Mouse (Mus musculus) liver, embryonic 13.5 days (tissue): ENCODE results near the gene Fam69a. TPM values are rescaled to one million over a fixed set of nuclear protein-coding genes. Genes with fewer than 3 reads are reported as not detected.

Experiments used
- ATAC-seq: fragments of 200-750 bp; cut with Nextera tagmentation; 2 replicates; pipeline ENCODE4 v1.8.0; 2017; ENCODE audit warnings: low read depth, mild to moderate bottlenecking, moderate number of reproducible peaks, moderate library complexity
- DNase-seq: peaks from one replicate; pipeline ENCODE4 v3.0.0; 2022
- H3K27ac ChIP-seq: fragments of 300-500 bp; sonication (generic); 2 replicates; pipeline ENCODE4 v1.5.1; 2015; ENCODE audit warnings: moderate library complexity, mild to moderate bottlenecking, inconsistent platforms
- H3K27me3 ChIP-seq: fragments of 300-500 bp; sonication (generic); 2 replicates; pipeline ENCODE4 v1.6.1; 2015; ENCODE audit warnings: mild to moderate bottlenecking, inconsistent platforms
- H3K36me3 ChIP-seq: fragments of 300-500 bp; sonication (generic); 2 replicates; pipeline ENCODE4 v1.6.1; 2015; ENCODE audit warnings: mild to moderate bottlenecking, inconsistent platforms
- H3K4me1 ChIP-seq: fragments of 300-500 bp; sonication (generic); replicated peaks from 2 replicates; pipeline ENCODE4 v1.6.1; 2015; ENCODE audit warnings: inconsistent platforms
- H3K4me2 ChIP-seq: fragments of 300-500 bp; sonication (generic); 2 replicates; pipeline ENCODE4 v1.6.1; 2015; ENCODE audit warnings: inconsistent platforms, mild to moderate bottlenecking, moderate library complexity
- H3K4me3 ChIP-seq: fragments of 300-500 bp; sonication (generic); replicated peaks from 2 replicates; pipeline ENCODE4 v1.5.1; 2015; ENCODE audit warnings: mild to moderate bottlenecking, inconsistent platforms
- H3K9ac ChIP-seq: fragments of 300-500 bp; sonication (generic); 2 replicates; pipeline ENCODE4 v1.6.1; 2015; ENCODE audit warnings: mild to moderate bottlenecking, inconsistent platforms
- H3K9me3 ChIP-seq: fragments of 300-500 bp; sonication (generic); replicated peaks from 2 replicates; pipeline ENCODE4 v1.6.1; 2016; ENCODE audit warnings: inconsistent platforms
- WGBS: fragments of 180-500 bp; shearing (Covaris S2); methylation state at CpG from one replicate; pipeline ENCODE4 v1.1.7; 2015; ENCODE audit not compliant: insufficient replicate concordance; 5-methylcytosine and 5-hydroxymethylcytosine counted together
- polyA plus RNA-seq: library from polyadenylated mRNA; unstranded; fragments of >200 nt; fragmentation: Nextera tagmentation; extraction: Ambion mirVana; gene quantifications from 2 replicates; pipeline ENCODE4 v1.2.1, GENCODE M21; 2015

Fam69a gene
- polyA plus RNA-seq, 1 experiment from 2014 or later, result 11.3 TPM

- no peak overlapping the region for H3K9ac ChIP-seq
- no peak overlapping the region for H3K4me3 ChIP-seq
- H3K27me3 ChIP-seq, result no peaks in the 10 kb centered on the region
- H3K4me2 ChIP-seq, result no peak overlapping the region
- no peak overlapping the region for H3K27ac ChIP-seq
- H3K36me3 ChIP-seq, result no peaks in the 10 kb centered on the region
- DNase-seq, result no peak
- no peak for ATAC-seq
- H3K9me3 ChIP-seq, result no peaks in the 10 kb centered on the region
- 26% methylated on average over 1 of the region's 1 CpGs for WGBS
- no peaks in the 10 kb centered on the region for H3K4me1 ChIP-seq
Observed at GRCm38 (mm10) chr5:108014173-108014572, 27.3 kb upstream of the Fam69a start.

- Histone ChIP-seq H3K4me3 (no peak overlapping the region), H3K36me3 (no peaks in the 10 kb centered on the region), H3K4me1 (peaks cover 7% of the 10 kb centered on the region; the same call in 1 of the 2 replicates), H3K27me3 (no peaks in the 10 kb centered on the region), H3K9ac (no peak overlapping the region), H3K27ac (no peak overlapping the region), H3K9me3 (no peaks in the 10 kb centered on the region), H3K4me2 (no peak overlapping the region)
- ATAC-seq (no peak), DNase-seq (no peak)
- WGBS, result 13% methylated on average over 2 of the region's 2 CpGs
Observed at GRCm38 (mm10) chr5:108009721-108010120, 22.8 kb upstream of the Fam69a start.

GRCm38 (mm10) chr5:108005134-108005533 lies 18.2 kb upstream of the Fam69a start:
- no peak overlapping the region for H3K4me2 ChIP-seq
- no peak overlapping the region for H3K4me3 ChIP-seq
- 11% methylated on average over 2 of the region's 2 CpGs for WGBS
- H3K9me3 ChIP-seq, result no peaks in the 10 kb centered on the region
- no peak overlapping the region for H3K27ac ChIP-seq
- H3K4me1 ChIP-seq, result peaks cover 7% of the 10 kb centered on the region; the same call in 1 of the 2 replicates
- H3K36me3 ChIP-seq, result no peaks in the 10 kb centered on the region
- H3K27me3 ChIP-seq, result no peaks in the 10 kb centered on the region
- no peak overlapping the region for H3K9ac ChIP-seq
- DNase-seq (peak; percentile 15), ATAC-seq (peak; percentile 54)

GRCm38 (mm10) chr5:108002734-108003133 lies 15.8 kb upstream of the Fam69a start:
- WGBS, result 61% methylated on average over 5 of the region's 5 CpGs
- H3K27ac ChIP-seq, result no peak overlapping the region

GRCm38 (mm10) chr5:108000776-108001548 lies 14.1 kb upstream of the Fam69a start:
- Histone ChIP-seq H3K4me3 (peak overlapping the region; percentile 67), H3K4me1 (peaks cover 20% of the 10 kb centered on the region), H3K4me2 (peak overlapping the region; percentile 65), H3K27me3 (no peaks in the 10 kb centered on the region), H3K36me3 (no peaks in the 10 kb centered on the region), H3K27ac (peak overlapping the region; percentile 56), H3K9ac (peak overlapping the region; percentile 70), H3K9me3 (no peaks in the 10 kb centered on the region)
- peak; percentile 39; the same call in 1 of the 2 replicates for ATAC-seq
- WGBS, result 13% methylated on average over 20 of the region's 20 CpGs
- DNase-seq, result peak; percentile 49

More at GRCm38 (mm10) chr5:108002734-108003133, 15.8 kb upstream of the Fam69a start:
- peaks cover 7% of the 10 kb centered on the region; the same call in 1 of the 2 replicates for H3K4me1 ChIP-seq
- no peaks in the 10 kb centered on the region for H3K9me3 ChIP-seq
- no peak overlapping the region for H3K4me2 ChIP-seq
- DNase-seq, result no peak
- no peaks in the 10 kb centered on the region for H3K27me3 ChIP-seq
- no peak overlapping the region for H3K9ac ChIP-seq
- no peaks in the 10 kb centered on the region for H3K36me3 ChIP-seq
- no peak overlapping the region for H3K4me3 ChIP-seq
- no peak for ATAC-seq

- H3K36me3 ChIP-seq, result no peaks in the 10 kb centered on the region
- no peaks in the 10 kb centered on the region for H3K27me3 ChIP-seq
- no peak overlapping the region for H3K27ac ChIP-seq
- no peak overlapping the region for H3K4me2 ChIP-seq
- ATAC-seq (no peak), DNase-seq (no peak)
- H3K9ac ChIP-seq, result no peak overlapping the region
- H3K4me3 ChIP-seq, result no peak overlapping the region
- peaks cover 14% of the 10 kb centered on the region for H3K4me1 ChIP-seq
- 66% methylated on average over 7 of the region's 7 CpGs for WGBS
- H3K9me3 ChIP-seq, result no peaks in the 10 kb centered on the region
Observed at GRCm38 (mm10) chr5:107997717-107998116, 10.8 kb upstream of the Fam69a start.

- DNase-seq (no peak), ATAC-seq (peak; percentile 31; the same call in 1 of the 2 replicates)
- H3K9me3 ChIP-seq, result no peaks in the 10 kb centered on the region
- peaks cover 14% of the 10 kb centered on the region for H3K4me1 ChIP-seq
- H3K4me3 ChIP-seq, result no peak overlapping the region
- no peak overlapping the region for H3K4me2 ChIP-seq
- H3K36me3 ChIP-seq, result no peaks in the 10 kb centered on the region
- no peak overlapping the region for H3K9ac ChIP-seq
- no peak overlapping the region for H3K27ac ChIP-seq
- no peaks in the 10 kb centered on the region for H3K27me3 ChIP-seq
- 76% methylated on average over 2 of the region's 2 CpGs for WGBS
Observed at GRCm38 (mm10) chr5:107995936-107996335, 9.1 kb upstream of the Fam69a start.

GRCm38 (mm10) chr5:107987835-107988251 lies 958 bp upstream of the Fam69a start:
- H3K27ac ChIP-seq, result peak overlapping the region; percentile 86
- no peaks in the 10 kb centered on the region for H3K9me3 ChIP-seq
- DNase-seq (peak; percentile 47), ATAC-seq (peak; percentile 62)
- H3K27me3 ChIP-seq, result no peaks in the 10 kb centered on the region
- peaks cover 36% of the 10 kb centered on the region for H3K4me1 ChIP-seq
- WGBS, result 14% methylated on average over 5 of the region's 5 CpGs
- H3K4me2 ChIP-seq, result peak overlapping the region; percentile 96
- peak overlapping the region; percentile 91 for H3K4me3 ChIP-seq
- peak overlapping the region; percentile 92 for H3K9ac ChIP-seq
- no peaks in the 10 kb centered on the region for H3K36me3 ChIP-seq

- ATAC-seq (peak; percentile 81), DNase-seq (peak; percentile 57)
- under 1% methylated on average over 43 of the region's 54 CpGs for WGBS
- Histone ChIP-seq H3K27ac (peak overlapping the region; percentile 86), H3K9me3 (no peaks in the 10 kb centered on the region), H3K36me3 (no peaks in the 10 kb centered on the region), H3K27me3 (no peaks in the 10 kb centered on the region), H3K4me1 (peaks cover 41% of the 10 kb centered on the region), H3K4me2 (peak overlapping the region; percentile 96), H3K9ac (peak overlapping the region; percentile 92), H3K4me3 (peak overlapping the region; percentile 91)
Observed at GRCm38 (mm10) chr5:107986255-107986966, 474 bp downstream of the Fam69a start.

- Histone ChIP-seq H3K27me3 (no peaks in the 10 kb centered on the region), H3K27ac (peak overlapping the region; percentile 26; the same call in 1 of the 2 replicates), H3K4me3 (no peak overlapping the region), H3K9ac (no peak overlapping the region), H3K36me3 (no peaks in the 10 kb centered on the region), H3K4me1 (peaks cover 52% of the 10 kb centered on the region), H3K9me3 (no peaks in the 10 kb centered on the region), H3K4me2 (no peak overlapping the region)
- WGBS, result 82% methylated on average over 5 of the region's 5 CpGs
- DNase-seq (no peak), ATAC-seq (no peak)
Observed at GRCm38 (mm10) chr5:107983946-107984345, 2.9 kb downstream of the Fam69a start.

GRCm38 (mm10) chr5:107982016-107982415 lies 4.9 kb downstream of the Fam69a start:
- H3K27ac ChIP-seq, result no peak overlapping the region
- 73% methylated on average over 3 of the region's 3 CpGs for WGBS
- no peak overlapping the region for H3K4me2 ChIP-seq
- no peak overlapping the region for H3K9ac ChIP-seq
- H3K4me3 ChIP-seq, result no peak overlapping the region
- no peaks in the 10 kb centered on the region for H3K9me3 ChIP-seq
- H3K36me3 ChIP-seq, result no peaks in the 10 kb centered on the region
- ATAC-seq (no peak), DNase-seq (no peak)
- peaks cover 63% of the 10 kb centered on the region for H3K4me1 ChIP-seq
- H3K27me3 ChIP-seq, result no peaks in the 10 kb centered on the region
